Mouse (Mus musculus) heart, adult 11 months (tissue): Measurements from ENCODE around the gene Olfr788.

Experiments used
- DNase-seq: peaks from one replicate; pipeline ENCODE4 v3.0.0; 2022

The Olfr788 gene

GRCm38 (mm10) chr10:129470698-129471097 is at the start of gene Olfr788:
Olfr788 (plus strand) TSS chr10:129470998.
- no peak for DNase-seq

DNA sequence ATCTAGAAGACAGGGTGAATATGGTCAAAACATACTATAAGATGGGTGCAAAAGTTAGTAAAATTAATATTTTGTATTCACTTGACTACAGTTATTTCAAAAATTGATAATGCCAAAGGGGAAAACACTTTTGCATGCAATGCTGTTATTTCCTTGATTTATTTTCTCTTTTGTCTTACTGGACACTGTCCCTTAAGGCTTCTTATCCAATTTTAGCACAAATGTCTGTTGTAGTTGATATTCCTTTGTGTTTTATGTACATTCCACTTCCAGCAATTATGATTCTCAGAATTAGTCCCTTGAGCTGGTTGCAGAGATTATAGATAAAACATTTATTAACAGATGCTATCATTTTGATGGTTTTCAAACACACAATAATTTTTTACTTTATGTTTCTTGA is 43.8 kb upstream of the Olfr788 start, which contains the start of gene Olfr786:
TSS of gene Olfr786 (plus strand) at position 301 of the 400 bp plus-strand sequence.
- no peak for DNase-seq

GRCm38 (mm10) chr10:129461562-129461961 is 9.2 kb upstream of the Olfr788 start, which contains the start of gene Olfr787:
Olfr787 (plus strand) TSS chr10:129461862.
- DNase-seq = no peak

- DNase-seq = no peak
Measured at GRCm38 (mm10) chr10:129473256-129473655, 2.5 kb downstream of the Olfr788 start.

GRCm38 (mm10) chr10:129473723-129474122 is 2.9 kb downstream of the Olfr788 start:
- no peak for DNase-seq

DNA sequence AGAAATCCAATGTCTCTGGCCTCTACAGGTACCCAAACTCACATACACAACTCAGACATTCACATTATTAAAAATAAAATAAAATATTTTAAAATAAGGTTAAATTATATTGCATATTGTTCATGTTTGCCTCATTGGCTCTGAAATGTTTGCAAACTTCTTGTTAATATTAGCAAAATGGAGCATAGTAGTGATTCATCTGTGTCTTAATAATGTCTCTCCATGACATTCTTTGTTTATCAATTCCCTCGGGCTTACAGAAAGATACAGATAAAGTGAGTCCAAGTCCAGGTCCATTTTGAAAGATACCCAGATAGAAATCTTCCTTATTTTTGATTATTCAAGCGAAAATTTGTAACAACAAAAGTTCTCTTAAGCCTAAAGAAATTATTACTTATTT is 13.7 kb downstream of the Olfr788 start, which contains the start of gene Olfr789:
TSS of gene Olfr789 (plus strand) at position 301 of the 400 bp plus-strand sequence.
- no peak for DNase-seq

DNA sequence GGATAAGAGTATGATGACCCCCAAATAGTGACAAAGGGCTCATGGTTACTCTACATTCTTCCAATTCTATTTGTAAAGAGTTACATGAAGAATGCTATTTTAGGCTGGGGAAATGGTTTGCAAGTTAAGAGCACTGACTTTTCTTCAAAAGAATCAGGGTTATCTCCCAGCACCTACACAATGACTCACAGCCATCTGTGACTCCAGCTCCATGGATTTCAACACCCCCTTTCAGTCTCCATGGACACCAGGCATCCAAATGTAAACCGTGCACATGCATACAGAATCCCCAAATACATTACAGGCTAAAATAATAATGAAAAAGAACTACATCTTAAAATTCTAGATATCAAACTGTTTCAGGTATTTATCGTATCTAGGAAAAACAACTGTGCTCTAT is 19.3 kb downstream of the Olfr788 start:
- no peak for DNase-seq

DNA sequence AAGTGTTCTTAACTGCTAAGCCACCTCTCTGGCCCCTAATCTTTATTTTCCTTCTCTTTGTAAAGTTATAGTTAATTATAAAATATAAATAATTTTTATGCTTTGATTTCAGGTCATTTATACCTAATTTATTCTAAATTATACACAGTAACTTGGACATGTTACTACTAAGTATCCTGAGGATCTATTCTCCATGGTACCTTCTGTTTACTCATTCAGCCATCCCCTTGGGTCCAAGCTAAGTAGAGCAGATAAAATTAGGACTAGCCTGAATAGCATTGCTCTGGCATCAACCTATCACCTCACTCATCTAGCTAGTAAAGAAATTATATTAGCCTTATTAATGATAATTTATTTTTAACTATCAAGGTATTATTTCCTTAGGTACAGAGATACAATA is 27.4 kb downstream of the Olfr788 start, which contains the start of gene Olfr790:
TSS of gene Olfr790 (plus strand) at position 301 of the 400 bp plus-strand sequence.
- no peak for DNase-seq

GRCm38 (mm10) chr10:129521492-129521891 is 50.7 kb downstream of the Olfr788 start, which contains the start of gene Olfr791:
Olfr791 (plus strand) TSS chr10:129521792.
- no peak for DNase-seq
